Mouse (Mus musculus) testis, adult 2 months (tissue): ENCODE data around the gene Rhbdf2. TPM values are rescaled to one million over a fixed set of nuclear protein-coding genes. Genes with fewer than 3 reads are reported as not detected.

Source experiments
- H3K27ac ChIP-seq: fragments of 200-500 bp; 2 replicates; pipeline ENCODE4 v1.5.1; 2012; ENCODE audit warnings: low read depth, low read length; ENCODE audit not compliant: control insufficient read depth, insufficient read depth
- H3K27me3 ChIP-seq: fragments of 200-500 bp; 2 replicates; pipeline ENCODE4 v1.6.1; 2012; ENCODE audit warnings: mild to moderate bottlenecking, low read length, moderate library complexity; ENCODE audit not compliant: control insufficient read depth, insufficient read depth
- H3K36me3 ChIP-seq: fragments of 200-500 bp; 2 replicates; pipeline ENCODE4 v1.6.1; 2012; ENCODE audit warnings: mild to moderate bottlenecking, low read length; ENCODE audit not compliant: control insufficient read depth, insufficient read depth
- H3K4me1 ChIP-seq: fragments of 200-500 bp; 2 replicates; pipeline ENCODE4 v1.6.1; 2012; ENCODE audit warnings: low read length; ENCODE audit not compliant: control insufficient read depth, insufficient read depth
- H3K4me3 ChIP-seq: fragments of 200-500 bp; 2 replicates; pipeline ENCODE4 v1.5.1; 2012; ENCODE audit warnings: low read depth, mild to moderate bottlenecking, low read length, moderate library complexity, mixed read lengths; ENCODE audit not compliant: control insufficient read depth
- CTCF ChIP-seq: fragments of 200-500 bp; IDR thresholded peaks from 2 replicates; pipeline ENCODE4 v1.5.1; 2012; ENCODE audit warnings: low read depth, mild to moderate bottlenecking, inconsistent platforms, low read length, moderate library complexity; ENCODE audit not compliant: control insufficient read depth, insufficient read depth, insufficient replicate concordance
- POLR2A ChIP-seq: fragments of 200-500 bp; IDR thresholded peaks from 2 replicates; pipeline ENCODE4 v1.6.1; 2012; ENCODE audit warnings: low read depth, mild to moderate bottlenecking, inconsistent platforms, low read length, moderate library complexity; ENCODE audit not compliant: control insufficient read depth
- polyA plus RNA-seq: library from polyadenylated mRNA; depleted of rRNA; stranded (reverse); fragments of >200 nt; gene quantifications from 2 replicates; pipeline ENCODE4 v1.2.3, GENCODE M21; 2012

Gene Rhbdf2
- polyA plus RNA-seq, 1 experiment = 7.5 TPM

DNA sequence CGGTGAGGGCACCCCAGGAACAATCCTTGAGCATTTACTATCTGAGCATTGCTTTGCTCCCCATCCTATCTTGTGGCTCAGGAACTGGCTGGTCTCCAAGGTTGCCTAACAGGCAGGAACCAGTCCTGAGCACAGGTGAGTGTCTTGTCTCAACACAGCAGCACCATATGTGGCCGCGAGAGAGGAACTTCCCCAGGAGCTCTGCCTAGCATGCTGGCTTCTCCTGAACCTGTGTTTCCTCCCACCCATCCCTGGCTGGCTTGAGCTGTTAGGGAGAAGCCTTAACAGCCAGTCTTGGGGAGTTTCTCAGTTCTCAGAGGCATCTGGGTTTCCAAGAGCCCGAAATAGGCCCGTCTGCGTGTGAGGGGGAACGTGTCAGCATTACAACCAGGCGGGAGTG lies 24.5 kb upstream of the Rhbdf2 start:
- H3K27ac ChIP-seq = no peak overlapping the region
- no peaks in the 10 kb centered on the region for H3K36me3 ChIP-seq
- no peaks in the 10 kb centered on the region for H3K27me3 ChIP-seq
- H3K4me1 ChIP-seq = peaks cover 19% of the 10 kb centered on the region
- TF ChIP-seq CTCF (no peak), POLR2A (no peak)
- no peak overlapping the region for H3K4me3 ChIP-seq

GRCm38 (mm10) chr11:116650811-116651210 lies 24.0 kb upstream of the Rhbdf2 start:
- Histone ChIP-seq H3K27me3 (no peaks in the 10 kb centered on the region), H3K4me1 (peaks cover 19% of the 10 kb centered on the region), H3K36me3 (no peaks in the 10 kb centered on the region), H3K4me3 (no peak overlapping the region), H3K27ac (no peak overlapping the region)
- TF ChIP-seq CTCF (no peak), POLR2A (no peak)

DNA sequence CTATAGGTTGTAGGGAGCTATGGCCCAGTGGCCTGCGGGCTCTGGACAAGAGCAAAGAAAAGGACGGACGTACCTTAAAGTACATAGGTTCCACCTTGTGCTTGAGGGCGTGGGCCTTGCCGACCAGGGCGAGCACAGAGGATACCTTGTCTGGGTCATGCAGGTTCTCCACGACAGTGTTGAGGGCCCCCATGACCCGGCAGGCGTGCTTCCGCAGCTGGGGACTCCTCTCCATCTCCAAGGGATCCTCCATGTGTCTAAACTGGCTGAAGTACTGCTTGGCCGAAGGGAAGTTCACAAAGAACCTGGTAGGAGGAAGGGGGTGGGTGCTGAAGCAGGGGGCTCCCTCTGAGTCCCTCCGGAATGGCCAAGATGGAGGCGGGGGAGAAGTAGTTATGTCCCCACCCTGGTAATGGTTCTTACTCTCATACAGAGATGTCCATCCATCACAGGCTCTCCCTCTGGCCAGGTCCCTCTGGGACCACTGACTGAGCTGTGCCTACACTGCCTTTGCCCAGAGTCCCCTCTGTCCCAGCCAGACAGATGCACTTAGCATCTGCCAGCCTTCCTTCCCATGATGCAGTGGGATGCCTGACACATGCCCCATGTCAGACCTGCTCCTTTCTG lies 23.0 kb upstream of the Rhbdf2 start:
- no peaks in the 10 kb centered on the region for H3K27me3 ChIP-seq
- H3K36me3 ChIP-seq = no peaks in the 10 kb centered on the region
- H3K27ac ChIP-seq = no peak overlapping the region
- no peak overlapping the region for H3K4me3 ChIP-seq
- TF ChIP-seq POLR2A = no peak
- no peak for TF ChIP-seq CTCF
- peaks cover 17% of the 10 kb centered on the region for H3K4me1 ChIP-seq

DNA sequence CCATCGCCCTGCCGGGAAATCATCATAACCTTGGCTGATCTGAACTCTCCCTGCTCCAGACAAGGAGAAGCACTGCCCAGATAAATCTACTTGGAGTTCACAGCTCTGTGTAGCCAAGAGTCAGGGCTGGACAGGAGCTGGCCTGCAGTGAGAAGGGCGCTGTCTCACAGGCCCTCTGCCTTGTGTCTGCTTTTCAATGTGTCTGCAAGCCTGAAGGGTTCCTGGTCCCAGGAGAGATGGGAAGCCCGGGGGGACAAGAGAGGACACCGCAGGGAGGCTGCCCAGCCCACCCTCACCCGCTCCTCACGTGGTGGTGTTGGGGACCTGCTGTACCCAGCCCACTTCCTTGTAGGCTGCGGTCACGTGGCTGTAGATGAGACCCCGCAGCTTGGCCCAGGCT lies 22.2 kb upstream of the Rhbdf2 start:
- H3K27me3 ChIP-seq = no peaks in the 10 kb centered on the region
- no peak overlapping the region for H3K4me3 ChIP-seq
- peak overlapping the region; percentile 32; the same call in 1 of the 2 replicates for H3K27ac ChIP-seq
- H3K36me3 ChIP-seq = no peaks in the 10 kb centered on the region
- TF ChIP-seq POLR2A (0 out of 2 replicates have a peak, but pooled peaks have one; percentile 19), CTCF (no peak)
- H3K4me1 ChIP-seq = peaks cover 14% of the 10 kb centered on the region

- no peak overlapping the region for H3K4me3 ChIP-seq
- H3K27me3 ChIP-seq = no peaks in the 10 kb centered on the region
- H3K36me3 ChIP-seq = no peaks in the 10 kb centered on the region
- H3K4me1 ChIP-seq = peaks cover 17% of the 10 kb centered on the region
- TF ChIP-seq POLR2A = no peak
- no peak for TF ChIP-seq CTCF
- peak overlapping the region; percentile 67 for H3K27ac ChIP-seq
Observed at GRCm38 (mm10) chr11:116648213-116648921, 21.5 kb upstream of the Rhbdf2 start.

- no peak overlapping the region for H3K4me3 ChIP-seq
- H3K27ac ChIP-seq = peak overlapping the region; percentile 12; the same call in 1 of the 2 replicates
- H3K27me3 ChIP-seq = no peaks in the 10 kb centered on the region
- TF ChIP-seq POLR2A (no peak), CTCF (no peak)
- no peaks in the 10 kb centered on the region for H3K36me3 ChIP-seq
- peaks cover 16% of the 10 kb centered on the region for H3K4me1 ChIP-seq
Observed at GRCm38 (mm10) chr11:116647340-116647991, 20.6 kb upstream of the Rhbdf2 start.

DNA sequence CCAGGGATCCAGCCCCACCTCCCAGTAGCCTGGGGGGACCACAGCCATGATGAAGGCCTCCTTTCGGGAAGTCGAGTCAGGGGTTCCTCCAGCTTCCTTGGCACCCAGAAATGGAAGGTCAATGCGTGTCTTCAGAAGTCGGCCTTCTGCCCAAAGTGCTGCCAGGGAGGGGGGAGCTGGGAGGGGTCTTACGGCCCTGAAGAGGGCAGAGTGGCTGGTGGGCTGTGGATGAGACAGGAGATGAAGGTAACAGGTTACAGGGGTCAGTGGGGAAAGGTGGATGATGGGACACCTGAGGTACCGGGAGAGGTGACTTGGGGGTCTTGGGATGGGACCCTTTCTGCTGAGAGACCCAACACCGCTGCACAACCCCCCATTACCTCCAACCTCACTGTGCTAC lies 20.0 kb upstream of the Rhbdf2 start:
- no peak overlapping the region for H3K4me3 ChIP-seq
- H3K27ac ChIP-seq = no peak overlapping the region
- no peak for TF ChIP-seq POLR2A
- no peak for TF ChIP-seq CTCF
- no peaks in the 10 kb centered on the region for H3K36me3 ChIP-seq
- peaks cover 16% of the 10 kb centered on the region for H3K4me1 ChIP-seq
- H3K27me3 ChIP-seq = no peaks in the 10 kb centered on the region
